Mouse (Mus musculus): Measurements from ENCODE around the gene Asb13. TPM values are rescaled to one million over a fixed set of nuclear protein-coding genes. Genes with fewer than 3 reads are reported as not detected.
A peak's percentile ranks its signal among the peaks of the same experiment; 100 is the strongest.

The Asb13 gene
- polyA plus RNA-seq, 2 experiments: 1.7 to 2.3 TPM

DNA sequence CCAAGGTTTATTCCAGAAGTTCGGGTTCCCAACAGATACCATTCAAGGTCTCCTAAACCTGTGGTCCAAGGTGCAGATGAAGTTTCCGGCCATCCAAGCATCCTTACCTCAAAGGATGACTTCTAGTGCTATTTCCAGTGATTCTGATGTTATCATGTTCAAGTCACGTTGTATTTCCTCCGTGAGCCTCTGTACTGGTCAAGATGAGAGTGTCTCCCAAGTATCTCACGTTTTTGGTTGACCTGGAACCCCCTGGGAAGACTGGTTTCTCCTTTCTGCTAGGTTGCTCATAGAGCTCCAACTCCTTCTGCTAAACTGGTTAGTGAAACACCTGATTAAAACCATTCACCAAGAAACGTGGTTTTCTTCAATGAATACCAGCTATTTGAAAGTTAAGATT, 701 bp upstream of the Asb13 start:
- H3K27ac ChIP-seq: no peak overlapping the region

DNA sequence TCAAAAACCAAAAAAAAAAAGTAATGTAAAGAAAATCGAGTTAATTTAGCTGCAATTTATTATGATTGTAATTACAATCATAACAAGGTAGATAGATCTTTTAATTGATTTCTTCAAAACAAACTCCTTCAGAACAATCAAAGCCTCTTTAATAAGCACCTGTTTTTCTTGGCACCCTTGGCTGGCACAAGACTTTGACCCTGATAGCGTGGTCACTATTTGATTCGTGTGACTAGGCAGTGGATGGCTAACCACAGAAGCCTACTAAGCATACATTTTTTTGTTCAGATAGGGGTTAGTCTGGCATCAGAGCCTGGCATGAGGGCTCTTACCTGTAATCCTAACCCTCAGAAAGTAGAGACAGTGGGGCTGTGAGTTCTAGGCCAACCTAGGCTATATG, 1.2 kb downstream of the Asb13 start:
- ATAC-seq (ENCODE audit: insufficient read depth) (no peak), DNase-seq (ENCODE audit: low read depth in 3 of 3, low spot score in 3 of 3) (no peak)
- TF ChIP-seq CTCF (IDR thresholded peaks at IDR 0.05; ENCODE audit: low read depth) (no peak), EP300 (IDR thresholded peaks at IDR 0.05; ENCODE audit: low read depth) (no peak)
- H3K27me3 ChIP-seq (ENCODE audit: control insufficient read depth, insufficient read depth, low read length): no peaks in the 10 kb centered on the region
- WGBS (ENCODE audit: insufficient replicate concordance): 64% methylated on average over 3 of the region's 3 CpGs
- H3K9ac ChIP-seq (replicated peaks): no peak overlapping the region
- no peak overlapping the region for H3K27ac ChIP-seq
- H3K9me3 ChIP-seq (ENCODE audit: control insufficient read depth, low read length): no peaks in the 10 kb centered on the region
- peaks cover 0 to 8% of the 10 kb centered on the region in 2 experiments; a peak in 1 of 4 replicates for H3K4me1 ChIP-seq (replicated peaks; ENCODE audit: control insufficient read depth in 2 of 2, insufficient read depth in 2 of 2, low read length in 1 of 2)
- no peaks in the 10 kb centered on the region for H3K36me3 ChIP-seq (replicated peaks; ENCODE audit: control insufficient read depth, insufficient read depth, low read depth)
- no peak overlapping the region for H3K4me3 ChIP-seq (ENCODE audit: insufficient read depth in 1 of 2, low read depth in 2 of 2, low read length in 2 of 2)
- no peak overlapping the region for H3K4me2 ChIP-seq (ENCODE audit: low read depth)

More for the DNA sequence above, 701 bp upstream of the Asb13 start:
- WGBS (ENCODE audit: insufficient replicate concordance): 19% methylated on average over 6 of the region's 6 CpGs
- ATAC-seq (ENCODE audit: insufficient read depth) (no peak), DNase-seq (ENCODE audit: low read depth in 3 of 3, low spot score in 3 of 3) (no peak)
- no peaks in the 10 kb centered on the region for H3K9me3 ChIP-seq (ENCODE audit: control insufficient read depth, low read length)
- no peak overlapping the region for H3K4me3 ChIP-seq (ENCODE audit: insufficient read depth in 1 of 2, low read depth in 2 of 2, low read length in 2 of 2)
- H3K36me3 ChIP-seq (replicated peaks; ENCODE audit: control insufficient read depth, insufficient read depth, low read depth): no peaks in the 10 kb centered on the region
- H3K9ac ChIP-seq (replicated peaks): no peak overlapping the region
- H3K27me3 ChIP-seq (ENCODE audit: control insufficient read depth, insufficient read depth, low read length): no peaks in the 10 kb centered on the region
- H3K4me2 ChIP-seq (ENCODE audit: low read depth): peak overlapping the region; percentile 57
- H3K4me1 ChIP-seq (replicated peaks; ENCODE audit: control insufficient read depth in 2 of 2, insufficient read depth in 2 of 2, low read length in 1 of 2): peaks cover 0 to 8% of the 10 kb centered on the region in 2 experiments; a peak in 1 of 4 replicates
- TF ChIP-seq CTCF (IDR thresholded peaks at IDR 0.05; ENCODE audit: low read depth) (no peak), EP300 (IDR thresholded peaks at IDR 0.05; ENCODE audit: low read depth) (no peak)

DNA sequence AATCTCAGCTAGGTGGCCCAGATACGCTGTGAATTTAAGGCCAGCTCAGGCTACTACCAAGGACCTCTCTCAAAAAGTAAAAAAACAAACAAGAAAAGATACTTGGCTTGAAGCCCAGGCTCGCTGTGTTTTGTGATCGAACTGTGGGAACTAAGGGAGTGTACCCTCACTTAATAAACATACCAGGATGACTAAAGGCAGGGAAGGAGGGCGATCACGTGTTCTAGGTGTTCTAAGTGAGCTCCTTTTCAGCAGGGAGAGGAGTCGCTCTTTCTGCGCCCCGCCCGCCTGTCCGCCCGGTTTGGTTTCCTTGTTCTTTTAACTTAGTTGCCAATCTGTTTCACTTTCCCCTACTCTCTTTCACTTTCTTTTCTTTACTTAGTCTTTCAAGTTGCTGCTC, 3.0 kb downstream of the Asb13 start:
- DNase-seq (ENCODE audit: low read depth in 3 of 3, low spot score in 3 of 3): no peak
- Histone ChIP-seq H3K9ac (replicated peaks) (no peak overlapping the region), H3K9me3 (ENCODE audit: control insufficient read depth, low read length) (no peaks in the 10 kb centered on the region), H3K27me3 (ENCODE audit: control insufficient read depth, insufficient read depth, low read length) (no peaks in the 10 kb centered on the region), H3K4me1 (replicated peaks; ENCODE audit: control insufficient read depth in 2 of 2, insufficient read depth in 2 of 2, low read length in 1 of 2) (peaks cover 0 to 8% of the 10 kb centered on the region in 2 experiments; a peak in 2 of 4 replicates), H3K4me3 (ENCODE audit: insufficient read depth in 1 of 2, low read depth in 2 of 2, low read length in 2 of 2) (no peak overlapping the region), H3K4me2 (ENCODE audit: low read depth) (peak overlapping the region; percentile 33; the same call in 1 of the 2 replicates), H3K36me3 (replicated peaks; ENCODE audit: control insufficient read depth, insufficient read depth, low read depth) (no peaks in the 10 kb centered on the region), H3K27ac (no peak overlapping the region)
- TF ChIP-seq CTCF (IDR thresholded peaks at IDR 0.05; ENCODE audit: low read depth): no peak
- TF ChIP-seq EP300 (IDR thresholded peaks at IDR 0.05; ENCODE audit: low read depth): no peak
- WGBS (ENCODE audit: insufficient replicate concordance): 47% methylated on average over 11 of the region's 11 CpGs
- ATAC-seq (ENCODE audit: insufficient read depth): no peak

DNA sequence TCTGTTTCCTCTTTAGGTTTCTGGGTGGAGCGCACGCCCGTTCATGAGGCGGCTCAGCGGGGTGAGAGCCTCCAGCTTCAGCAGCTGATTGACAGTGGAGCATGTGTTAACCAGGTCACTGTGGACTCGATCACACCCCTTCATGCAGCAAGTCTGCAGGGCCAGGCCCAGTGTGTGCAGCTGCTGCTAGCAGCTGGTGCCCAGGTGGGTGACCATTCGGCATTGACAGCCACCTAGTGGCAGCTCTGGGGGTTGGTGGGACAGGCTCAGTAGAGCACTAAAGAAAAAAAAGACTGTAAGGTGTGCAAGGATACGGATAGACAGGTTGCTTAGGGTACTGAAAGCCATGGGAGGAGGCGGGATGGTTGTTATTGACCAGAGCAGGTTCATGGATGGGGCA, 8.2 kb downstream of the Asb13 start:
- H3K36me3 ChIP-seq (replicated peaks; ENCODE audit: control insufficient read depth, insufficient read depth, low read depth): no peaks in the 10 kb centered on the region
- TF ChIP-seq CTCF (IDR thresholded peaks at IDR 0.05; ENCODE audit: low read depth): peak; percentile 68
- TF ChIP-seq EP300 (IDR thresholded peaks at IDR 0.05; ENCODE audit: low read depth): no peak
- peaks cover 0 to 6% of the 10 kb centered on the region in 2 experiments; a peak in 1 of 4 replicates for H3K4me1 ChIP-seq (replicated peaks; ENCODE audit: control insufficient read depth in 2 of 2, insufficient read depth in 2 of 2, low read length in 1 of 2)
- no peak overlapping the region for H3K4me2 ChIP-seq (ENCODE audit: low read depth)
- ATAC-seq (ENCODE audit: insufficient read depth) (peak; percentile 38; the same call in 1 of the 2 replicates), DNase-seq (ENCODE audit: low read depth in 3 of 3, low spot score in 3 of 3) (no peak)
- H3K4me3 ChIP-seq (ENCODE audit: insufficient read depth in 1 of 2, low read depth in 2 of 2, low read length in 2 of 2): no peak overlapping the region
- no peaks in the 10 kb centered on the region for H3K27me3 ChIP-seq (ENCODE audit: control insufficient read depth, insufficient read depth, low read length)
- WGBS (ENCODE audit: insufficient replicate concordance): 61% methylated on average over 9 of the region's 9 CpGs
- no peak overlapping the region for H3K9ac ChIP-seq (replicated peaks)
- H3K27ac ChIP-seq: no peak overlapping the region
- H3K9me3 ChIP-seq (ENCODE audit: control insufficient read depth, low read length): no peaks in the 10 kb centered on the region

DNA sequence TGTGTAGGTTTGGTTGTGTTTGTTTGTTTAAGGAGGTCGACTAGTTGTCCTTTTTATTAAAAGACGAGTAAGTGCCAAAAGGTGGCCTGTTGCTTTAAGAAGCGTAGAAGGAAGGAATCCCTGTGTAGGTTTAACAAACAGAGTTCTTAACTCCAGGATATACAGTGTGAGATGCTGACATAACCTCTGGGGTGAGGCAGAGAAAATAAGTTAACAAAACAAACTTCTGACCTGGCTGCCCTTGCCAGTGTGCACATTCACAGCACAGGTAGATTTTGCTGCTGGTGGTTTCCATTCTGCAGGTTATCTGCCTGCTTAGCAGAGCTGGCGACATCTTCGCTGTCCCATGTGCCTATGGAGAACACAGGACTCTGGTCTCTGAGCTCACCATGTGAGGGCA, 8.7 kb downstream of the Asb13 start:
- 64% methylated on average over 5 of the region's 5 CpGs for WGBS (ENCODE audit: insufficient replicate concordance)
- no peak overlapping the region for H3K27ac ChIP-seq
- no peak overlapping the region for H3K9ac ChIP-seq (replicated peaks)
- H3K4me3 ChIP-seq (ENCODE audit: insufficient read depth in 1 of 2, low read depth in 2 of 2, low read length in 2 of 2): no peak overlapping the region
- TF ChIP-seq CTCF (IDR thresholded peaks at IDR 0.05; ENCODE audit: low read depth): no peak
- no peaks in the 10 kb centered on the region for H3K36me3 ChIP-seq (replicated peaks; ENCODE audit: control insufficient read depth, insufficient read depth, low read depth)
- no peaks in the 10 kb centered on the region for H3K9me3 ChIP-seq (ENCODE audit: control insufficient read depth, low read length)
- DNase-seq (ENCODE audit: low read depth in 3 of 3, low spot score in 3 of 3) (no peak), ATAC-seq (ENCODE audit: insufficient read depth) (no peak)
- H3K4me2 ChIP-seq (ENCODE audit: low read depth): no peak overlapping the region
- H3K27me3 ChIP-seq (ENCODE audit: control insufficient read depth, insufficient read depth, low read length): no peaks in the 10 kb centered on the region
- H3K4me1 ChIP-seq (replicated peaks; ENCODE audit: control insufficient read depth in 2 of 2, insufficient read depth in 2 of 2, low read length in 1 of 2): peaks cover 0 to 6% of the 10 kb centered on the region in 2 experiments; a peak in 1 of 4 replicates
